Mouse (Mus musculus) frontal cortex, adult (tissue): ENCODE data around the gene Chrne.
A peak's percentile ranks its signal among the peaks of the same experiment; 100 is the strongest.

ENCODE experiments used
- ATAC-seq: cut with Nextera tagmentation; 2 replicates; pipeline ENCODE4 v1.9.2; 2017; ENCODE audit warnings: mild to moderate bottlenecking, moderate library complexity, mixed read lengths; ENCODE audit not compliant: low TSS enrichment

Gene Chrne

DNA sequence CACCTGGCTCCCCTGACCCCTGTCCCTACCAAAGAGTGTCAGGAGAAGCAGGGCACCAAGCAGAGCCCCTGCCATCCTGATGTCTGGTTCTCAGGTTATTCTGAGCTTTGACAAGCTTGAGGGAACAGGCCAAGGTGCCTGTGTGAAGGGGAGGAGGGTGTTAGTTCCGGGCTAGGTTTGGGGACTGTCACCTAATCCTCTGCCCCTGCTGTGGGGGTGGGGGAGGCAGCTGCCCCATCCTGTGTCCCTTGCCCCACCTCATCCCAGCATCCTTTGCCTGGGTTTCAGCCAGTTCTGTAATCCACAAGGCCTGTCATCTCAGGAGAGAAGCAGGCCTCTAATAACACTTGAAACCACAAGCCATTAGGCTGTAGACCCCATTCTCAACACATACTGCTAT is at the start of gene Chrne:
Gene Chrne (minus strand): TSS at position 116 of the 400 bp plus-strand sequence.
- no peak for ATAC-seq

DNA sequence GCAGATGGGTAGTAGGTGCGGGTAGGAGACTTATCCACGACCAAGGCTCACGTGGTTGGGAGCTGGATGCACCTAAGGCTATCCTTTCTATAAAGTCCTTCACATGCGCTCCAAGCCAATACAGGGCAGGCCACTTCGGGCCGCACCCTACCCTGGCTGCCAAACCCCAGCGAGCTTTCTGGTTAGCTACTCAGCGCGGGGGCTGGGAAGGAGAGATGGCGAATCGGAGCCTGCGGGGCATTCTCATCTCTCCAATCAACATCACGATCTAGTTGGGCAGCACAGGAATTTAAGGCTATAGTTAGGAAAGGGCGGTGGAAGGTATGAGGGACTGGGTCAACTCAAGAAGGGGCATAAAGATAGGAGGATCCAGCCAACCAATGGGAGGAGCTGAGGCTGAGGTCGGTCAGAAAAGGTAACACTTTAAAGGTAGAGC is 49.3 kb upstream of the Chrne start:
- ATAC-seq = no peak

DNA sequence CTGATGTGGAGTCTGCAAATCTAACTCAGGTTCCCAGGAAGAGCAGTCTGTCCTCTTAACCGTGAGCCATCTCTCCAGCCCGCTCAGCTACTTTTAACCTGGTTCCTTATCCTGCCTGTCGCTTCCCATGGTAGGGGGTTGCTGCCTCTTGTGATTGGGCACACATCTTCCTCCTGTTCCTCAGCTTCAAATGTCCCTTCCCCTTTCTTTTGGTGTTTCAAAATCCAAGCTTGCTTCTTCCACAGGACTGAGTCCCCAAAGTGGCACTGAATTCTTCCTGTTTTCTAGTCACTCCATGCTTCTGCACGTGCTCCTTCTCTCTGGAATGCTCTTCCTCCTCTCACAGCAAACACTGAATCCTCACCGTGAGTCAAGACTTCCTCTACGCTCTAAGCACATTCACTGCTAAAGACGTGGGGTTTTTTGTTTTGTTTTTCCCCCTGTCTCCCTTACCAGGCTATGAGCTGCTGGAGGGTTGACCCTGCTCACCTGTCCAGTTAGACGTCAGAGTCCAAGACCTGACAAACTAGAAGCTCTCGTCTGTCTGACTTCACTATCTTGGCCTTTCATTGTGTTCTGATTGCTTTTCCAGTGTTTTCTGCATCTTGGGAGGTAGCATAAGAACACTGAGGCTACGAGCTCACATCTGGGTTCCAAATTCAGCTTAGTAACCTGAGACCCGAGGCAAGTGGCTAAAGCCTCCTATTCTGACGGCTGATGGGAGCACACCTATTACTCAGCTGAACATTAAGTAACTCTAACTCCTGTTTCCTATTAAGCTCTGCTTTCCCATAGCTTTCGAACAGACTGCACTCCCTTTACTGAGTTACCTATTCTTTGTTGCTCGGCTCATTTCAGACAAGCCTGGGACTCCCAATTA is 48.5 kb upstream of the Chrne start:
- no peak for ATAC-seq

DNA sequence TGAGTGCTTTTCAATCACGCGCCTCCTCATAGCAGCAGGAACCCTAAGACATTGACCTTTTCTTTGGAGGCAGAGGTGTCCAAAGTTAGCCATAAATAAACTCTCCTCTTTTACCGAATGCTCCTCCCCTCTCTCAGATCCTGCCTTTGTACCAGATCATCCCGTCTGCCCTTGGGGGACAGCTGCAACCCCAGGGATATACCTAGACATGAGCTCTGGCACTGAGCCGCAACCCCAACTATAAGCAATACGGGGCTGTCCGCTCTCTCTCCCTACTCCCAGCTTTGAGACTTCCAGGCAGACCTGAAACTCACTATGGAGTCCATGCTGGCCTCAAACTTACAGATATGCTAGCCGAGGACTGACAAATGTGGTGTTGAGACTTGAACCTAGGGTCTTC is 47.7 kb upstream of the Chrne start:
- no peak for ATAC-seq

DNA sequence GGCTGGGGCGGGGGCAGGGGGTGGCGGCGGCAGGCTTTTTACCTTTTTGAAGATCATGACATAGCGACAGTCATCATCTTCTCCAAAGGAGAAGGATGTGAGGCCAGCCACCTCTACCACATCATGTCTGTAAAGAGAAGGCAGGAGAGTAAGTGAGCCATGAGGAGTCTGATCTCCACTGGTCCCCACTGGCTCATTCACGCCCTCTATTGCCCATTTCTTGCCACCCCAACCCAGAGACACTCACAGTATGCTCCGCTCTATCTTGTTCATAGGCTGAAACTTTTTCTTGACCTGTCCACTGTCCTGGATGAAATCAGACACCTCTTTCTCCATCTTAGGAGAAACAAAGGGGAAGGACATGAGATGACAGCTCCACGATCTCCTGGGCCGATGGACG is 45.7 kb upstream of the Chrne start:
- ATAC-seq = no peak

DNA sequence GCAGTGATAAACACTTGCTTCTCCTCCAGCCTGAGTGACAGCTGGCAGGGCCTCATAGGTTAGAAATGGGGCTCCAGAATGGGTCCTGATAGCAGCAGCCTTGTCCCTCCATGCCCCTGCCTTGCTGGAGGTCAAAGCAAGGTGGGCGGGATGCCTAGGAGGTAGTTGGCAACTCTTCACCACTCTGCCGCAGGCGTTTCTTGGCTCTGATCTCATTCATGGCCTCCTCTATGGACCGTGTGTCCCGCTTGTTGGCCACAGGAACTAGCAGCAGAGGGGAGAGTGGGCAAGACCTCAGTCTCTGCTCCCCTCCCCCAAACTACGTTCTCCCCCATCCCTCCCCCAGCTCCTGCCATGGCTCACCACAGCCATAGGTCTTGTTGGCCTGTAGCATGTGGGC is 44.9 kb upstream of the Chrne start:
- no peak for ATAC-seq

DNA sequence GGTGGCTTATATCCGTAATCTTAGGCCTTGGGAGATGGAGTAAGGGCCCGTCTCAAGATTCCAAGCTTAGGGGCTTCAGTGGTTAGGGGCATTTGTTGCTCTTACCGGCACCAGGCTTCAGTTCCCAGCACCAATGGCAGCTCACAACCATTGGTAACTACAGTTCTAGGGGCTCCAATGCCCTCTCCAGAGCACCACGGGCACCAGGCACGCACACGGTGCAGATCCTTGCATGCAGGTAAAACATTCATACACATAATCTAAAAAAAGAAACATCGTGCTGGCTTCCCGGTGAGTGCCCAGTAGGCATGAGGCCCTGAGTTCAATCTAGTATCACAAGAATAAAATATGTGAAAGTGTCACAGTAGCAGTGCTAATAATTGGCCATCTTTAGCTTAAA is 44.1 kb upstream of the Chrne start:
- no peak for ATAC-seq

DNA sequence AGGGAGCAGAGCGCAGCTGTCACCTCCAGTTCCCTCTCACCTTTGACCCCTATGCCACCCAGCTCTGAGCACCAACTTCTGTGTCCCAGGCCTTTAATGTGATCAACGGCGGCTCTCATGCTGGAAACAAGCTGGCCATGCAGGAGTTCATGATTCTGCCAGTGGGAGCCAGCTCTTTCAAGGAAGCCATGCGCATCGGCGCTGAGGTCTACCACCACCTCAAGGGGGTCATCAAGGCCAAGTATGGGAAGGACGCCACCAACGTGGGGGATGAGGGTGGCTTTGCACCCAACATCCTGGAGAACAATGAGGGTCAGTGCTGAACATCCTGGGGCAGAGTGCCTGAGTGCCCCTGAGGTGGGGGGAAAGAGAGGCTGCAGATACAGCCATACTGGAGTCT is 41.6 kb upstream of the Chrne start:
- no peak for ATAC-seq

DNA sequence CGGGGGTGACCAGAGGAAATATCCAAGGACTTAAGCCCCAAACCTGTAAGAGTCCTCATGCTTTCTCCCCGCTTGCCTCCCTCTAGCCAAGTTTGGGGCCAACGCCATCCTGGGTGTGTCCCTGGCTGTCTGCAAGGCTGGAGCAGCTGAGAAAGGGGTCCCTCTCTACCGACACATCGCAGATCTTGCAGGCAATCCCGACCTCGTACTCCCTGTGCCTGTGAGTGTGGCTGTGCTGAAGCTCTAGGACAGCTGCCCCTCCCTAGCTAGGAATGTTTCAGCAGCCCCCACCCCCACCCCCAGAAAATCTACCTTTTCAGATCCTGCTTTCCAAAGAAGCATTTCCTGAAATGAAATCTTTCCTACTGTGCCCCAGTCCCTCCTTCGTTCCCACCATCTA is 39.9 kb upstream of the Chrne start:
- ATAC-seq = no peak

DNA sequence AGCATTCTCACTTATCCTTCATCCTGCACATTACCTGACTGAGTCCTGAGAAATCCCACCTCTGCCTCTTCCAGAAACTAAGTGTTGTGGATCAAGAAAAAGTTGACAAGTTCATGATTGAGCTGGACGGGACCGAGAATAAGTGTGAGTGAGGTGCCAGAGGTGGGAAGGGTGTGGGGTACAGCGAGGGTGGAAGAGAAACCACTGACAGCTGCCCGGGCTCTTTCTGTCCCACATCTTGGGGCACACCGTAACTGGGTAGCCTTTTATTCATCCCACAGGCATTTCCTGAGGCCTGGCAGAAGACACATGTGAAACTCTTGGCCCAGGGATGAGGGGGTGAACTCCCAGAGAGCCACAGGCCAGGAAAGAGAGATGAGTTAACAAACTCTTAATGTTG is 39.5 kb upstream of the Chrne start:
- ATAC-seq = no peak

DNA sequence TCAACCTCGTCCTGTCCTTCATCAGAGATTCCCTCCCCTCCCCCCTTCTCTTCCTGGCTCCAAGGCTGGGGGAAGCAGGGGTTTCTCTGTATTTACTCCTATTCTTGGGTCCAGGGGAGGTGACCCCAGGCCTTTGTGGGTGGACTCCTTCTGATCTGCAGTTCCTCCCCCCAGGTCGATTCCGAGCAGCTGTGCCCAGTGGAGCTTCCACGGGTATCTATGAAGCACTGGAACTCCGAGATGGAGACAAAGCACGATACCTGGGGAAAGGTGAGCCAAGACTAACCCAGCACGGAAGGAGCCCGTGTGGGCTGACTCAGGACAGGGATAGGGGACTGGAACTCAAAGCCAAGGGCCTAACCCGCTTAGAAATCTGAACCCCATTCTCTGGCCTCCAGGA is 39.0 kb upstream of the Chrne start:
- ATAC-seq = no peak

DNA sequence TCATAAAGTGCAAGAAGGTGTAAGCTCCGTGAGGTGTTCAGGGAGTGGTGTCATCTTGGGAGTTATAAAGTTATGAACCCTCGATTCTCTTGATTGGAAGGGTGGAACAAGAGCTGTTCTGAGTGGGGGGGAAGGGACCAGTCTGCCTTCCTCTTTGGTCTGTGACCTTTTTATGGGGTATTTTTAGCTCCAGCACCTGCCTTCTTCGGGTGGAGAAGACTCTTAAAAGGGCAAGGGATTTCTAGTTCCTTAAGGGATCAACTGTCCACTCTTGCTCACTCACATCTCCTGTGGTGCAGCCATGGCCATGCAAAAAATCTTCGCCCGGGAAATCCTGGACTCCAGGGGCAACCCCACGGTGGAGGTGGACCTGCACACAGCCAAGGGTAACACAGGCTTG is 38.6 kb upstream of the Chrne start:
- no peak for ATAC-seq

DNA sequence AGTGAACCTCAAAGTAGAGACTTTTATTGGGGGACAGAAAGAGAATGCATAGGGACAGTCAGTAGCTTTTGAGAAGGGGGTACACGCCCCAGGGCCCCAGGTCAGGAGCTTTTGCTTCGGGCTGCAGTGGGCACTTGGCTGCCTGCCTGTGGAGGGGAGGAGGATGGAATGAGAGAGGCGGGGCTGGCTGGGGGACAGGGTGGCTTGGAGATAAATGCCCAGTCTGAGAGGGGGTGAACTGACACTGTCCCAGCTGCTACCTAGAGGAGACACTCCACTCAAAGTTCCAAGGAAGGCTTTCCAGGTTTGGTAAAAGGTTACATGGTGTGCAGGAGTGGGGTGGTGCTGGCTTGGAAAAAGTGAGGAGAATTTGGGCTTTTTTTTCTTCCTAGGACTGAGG is 37.9 kb upstream of the Chrne start, which contains the start of gene Eno3:
Gene Eno3 (plus strand): TSS at position 239 of the 400 bp plus-strand sequence.
- ATAC-seq = no peak

DNA sequence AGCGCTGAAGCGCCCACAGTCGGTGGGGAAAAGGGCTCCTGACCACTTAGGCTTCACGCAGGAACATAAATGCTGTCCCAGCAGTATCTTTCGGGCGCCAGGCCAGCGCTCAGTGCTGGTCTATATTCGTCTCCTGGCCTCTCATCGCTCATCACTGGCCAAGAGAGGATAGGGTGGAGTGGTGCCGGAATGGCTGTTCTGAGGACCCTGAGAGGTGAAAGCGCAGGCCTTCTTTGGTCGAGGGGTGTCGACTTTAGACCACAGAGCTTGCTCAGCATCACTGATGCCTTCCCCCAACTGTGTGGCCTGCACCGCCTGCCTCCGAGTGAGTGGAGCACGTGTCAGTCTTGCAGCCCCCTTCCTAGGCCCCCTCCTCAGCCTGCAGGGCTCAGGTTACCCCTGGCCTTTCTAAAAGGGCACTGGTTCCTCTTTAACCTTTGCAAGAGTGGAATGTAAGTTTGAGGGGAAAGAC is 37.5 kb upstream of the Chrne start:
- no peak for ATAC-seq

DNA sequence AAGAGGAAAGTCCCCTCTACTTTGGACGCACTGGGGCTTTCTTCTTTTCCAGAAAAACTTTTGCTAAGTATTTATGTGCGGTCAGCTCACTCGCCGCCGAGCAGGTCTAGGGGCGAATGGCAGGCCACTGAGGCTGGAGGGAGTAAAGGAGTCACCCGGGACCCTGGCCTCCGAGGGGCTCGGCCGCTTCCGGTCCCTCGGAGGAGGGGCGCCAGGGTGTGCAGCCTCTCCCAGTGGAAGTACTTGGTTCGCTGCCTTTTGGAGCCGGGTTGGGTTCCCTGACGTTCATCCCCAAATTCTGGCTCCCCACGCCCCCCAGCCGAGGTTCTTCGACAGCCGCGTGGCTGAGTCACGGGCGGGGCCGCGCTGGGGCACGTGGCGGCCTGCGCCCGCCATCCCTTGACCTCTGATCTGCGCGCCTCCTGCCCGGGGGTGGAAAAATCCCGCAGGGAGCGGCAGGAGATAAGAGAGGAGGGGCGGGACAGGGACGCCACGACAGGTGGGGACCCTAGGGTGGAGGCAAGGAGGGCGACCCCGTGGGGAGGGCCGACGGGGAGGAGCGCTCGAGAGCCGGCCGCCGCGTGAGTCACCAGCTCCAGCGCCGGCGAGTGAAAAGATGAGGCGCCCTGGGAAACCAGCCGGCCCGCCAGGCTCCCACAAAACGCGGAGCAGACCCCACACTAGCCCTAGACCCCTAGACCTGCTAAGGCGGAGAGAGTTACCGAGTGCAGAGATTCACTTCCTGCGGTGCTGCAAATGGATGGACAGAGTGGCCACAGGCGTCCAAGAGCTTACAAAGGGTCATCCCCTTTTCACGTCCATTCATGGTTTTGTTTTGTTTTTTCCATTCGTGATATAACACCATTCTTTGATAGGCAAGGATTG is 36.8 kb upstream of the Chrne start:
- no peak for ATAC-seq

DNA sequence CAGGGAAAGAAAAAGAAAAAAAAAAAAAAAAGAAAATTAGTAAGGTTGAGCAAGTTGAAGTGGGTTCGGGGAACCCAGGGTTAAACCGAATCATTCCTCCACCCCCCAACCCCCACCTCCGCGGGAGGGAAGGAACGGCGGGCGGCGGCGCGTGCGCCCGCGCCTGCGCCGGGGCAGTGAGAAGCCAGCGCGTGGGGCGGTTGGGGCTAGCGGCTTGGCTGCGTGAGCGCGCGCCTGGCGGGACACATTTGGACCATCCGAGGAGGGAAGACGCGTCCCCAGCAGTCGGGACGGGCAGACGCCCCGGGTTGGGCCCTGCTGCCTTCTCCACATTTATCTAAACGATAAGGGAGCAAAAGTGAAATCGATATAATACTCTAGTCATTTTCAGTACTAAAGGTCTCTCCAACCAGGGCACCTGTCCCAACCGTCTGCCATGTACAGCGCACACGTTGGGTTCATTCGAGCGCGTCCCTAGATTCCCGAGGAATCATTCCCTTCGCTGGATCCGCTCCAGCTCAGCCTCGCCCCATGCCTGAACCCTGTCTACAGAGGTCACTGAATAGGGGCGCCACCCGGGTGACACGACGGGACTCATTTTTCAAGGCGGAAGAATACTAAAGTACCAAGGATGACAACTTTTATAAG is 36.0 kb upstream of the Chrne start:
- ATAC-seq = peak; percentile 58

DNA sequence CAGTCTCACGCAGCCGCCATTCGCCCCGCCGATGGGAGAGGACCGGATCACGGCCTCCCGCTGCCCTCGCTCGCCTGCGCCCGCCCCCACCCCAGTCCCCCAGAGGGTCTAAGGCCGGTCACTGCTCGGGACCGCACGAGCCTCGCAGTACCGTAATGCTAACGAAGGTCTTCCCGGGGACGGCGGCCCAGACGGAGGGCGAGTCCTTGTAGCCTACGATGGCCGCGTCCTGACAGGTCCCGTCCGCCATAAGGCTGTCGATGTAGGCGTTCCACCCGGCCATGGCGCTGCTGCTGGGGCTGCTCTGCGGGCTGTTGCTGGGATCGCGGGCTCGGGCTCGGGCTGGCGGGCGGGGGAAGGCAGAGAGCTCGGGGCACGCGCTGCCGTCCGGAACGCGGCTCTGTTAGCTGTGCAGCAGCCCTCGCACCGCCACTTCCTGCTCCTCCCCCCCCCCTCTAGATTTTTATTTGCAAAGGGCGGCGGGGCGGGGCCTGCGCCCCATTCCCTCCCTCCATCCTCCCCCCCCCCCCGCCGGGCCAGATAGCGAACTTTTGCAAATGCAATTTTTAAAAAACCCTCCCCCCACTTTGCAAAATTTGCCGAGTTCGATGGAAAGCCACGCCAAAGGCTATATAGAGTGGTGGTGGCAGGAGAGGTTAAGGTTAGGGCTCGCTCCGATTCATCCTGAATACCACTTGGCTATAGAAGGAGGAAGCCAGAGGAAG is 35.3 kb upstream of the Chrne start, which contains the start of gene Pfn1:
Gene Pfn1 (minus strand): TSS at position 447 of the 725 bp plus-strand sequence.
- ATAC-seq = peak; percentile 65

DNA sequence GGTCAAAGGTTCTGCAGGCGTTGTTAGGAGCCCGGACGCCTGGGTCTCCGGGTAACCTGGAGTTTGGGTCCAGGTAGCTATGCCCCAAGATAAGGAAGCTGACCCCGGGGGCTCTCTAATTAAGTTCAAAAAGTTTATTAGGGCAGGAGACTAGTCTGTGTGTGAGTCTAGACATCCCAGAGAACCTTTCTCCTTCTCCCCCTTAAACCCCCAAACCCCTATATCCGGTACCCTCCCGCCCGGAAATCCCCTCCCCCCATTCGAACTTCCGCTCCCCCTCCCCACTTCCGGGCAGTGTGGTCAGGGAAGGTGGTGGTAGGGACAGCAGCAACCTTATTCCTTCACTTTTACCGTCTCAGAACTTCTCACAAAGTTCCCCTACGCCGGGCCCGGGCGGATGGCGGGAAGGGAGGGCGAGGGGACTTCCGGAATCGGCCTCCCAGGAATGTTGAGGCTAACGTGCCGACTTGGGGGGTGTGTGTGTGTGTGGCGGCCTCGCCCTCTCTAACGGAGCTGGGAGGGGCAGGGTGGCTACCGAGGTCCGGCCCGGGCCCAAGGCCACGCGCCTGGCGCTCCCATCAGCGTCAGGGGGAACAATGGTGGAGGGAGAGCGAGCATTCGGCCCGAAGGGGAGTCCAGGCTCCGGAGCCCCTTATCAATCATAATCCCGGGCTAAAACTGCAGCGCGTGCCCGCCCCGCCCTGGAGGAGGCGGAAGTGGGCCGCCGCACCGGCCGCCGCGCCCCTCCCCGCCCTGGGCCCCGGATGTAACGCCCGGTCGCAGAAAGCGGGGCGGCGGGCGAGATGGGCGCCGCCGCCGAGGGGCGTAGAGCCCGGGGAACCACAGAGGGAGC is 34.6 kb upstream of the Chrne start:
- peak; percentile 10; the same call in 1 of the 2 replicates for ATAC-seq

DNA sequence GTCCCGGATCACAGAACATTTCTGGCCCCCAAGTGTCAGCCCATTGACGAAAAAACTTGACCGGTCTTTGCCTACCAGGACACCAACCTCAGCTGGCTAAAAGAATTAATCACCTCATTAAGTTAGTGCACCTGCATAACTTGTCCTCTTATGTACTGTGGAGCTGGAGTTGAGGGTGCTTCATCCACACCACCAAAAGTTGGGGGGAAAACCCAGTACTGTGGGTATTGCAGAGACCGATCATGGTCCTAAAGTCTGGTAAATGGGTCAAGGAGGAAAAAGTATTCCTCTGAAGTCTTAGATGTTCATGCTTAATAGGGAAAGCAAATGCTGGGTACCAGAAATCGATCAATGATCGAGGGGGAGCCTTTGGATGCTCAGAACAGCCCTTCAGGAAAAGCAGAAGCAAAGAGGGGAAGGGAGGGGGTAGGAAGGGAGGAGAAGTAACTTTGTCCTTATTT is 33.9 kb upstream of the Chrne start:
- no peak for ATAC-seq
